Mouse (Mus musculus): ENCODE data around the gene Tstd2. TPM values are rescaled to one million over a fixed set of nuclear protein-coding genes. Genes with fewer than 3 reads are reported as not detected.

Tstd2 gene
- 14.1 and 14.6 TPM in 2 replicates for polyA plus RNA-seq (2012; rRNA removed)

GRCm38 (mm10) chr4:46138287-46139222 lies at the start of gene Tstd2, which contains the start of gene Ncbp1:
Tstd2 (minus strand) TSS chr4:46138694.
Ncbp1 (plus strand) TSS chr4:46138613.
- Histone ChIP-seq H3K4me1 (ENCODE audit: control insufficient read depth, insufficient read depth, low read length) (peaks cover 5% of the 10 kb centered on the region; the same call in 1 of the 2 replicates), H3K27me3 (replicated peaks; ENCODE audit: control insufficient read depth, insufficient read depth, low read length) (no peaks in the 10 kb centered on the region), H3K27ac (ENCODE audit: insufficient read depth, low read depth, low read length) (peak within 1 kb of the TSS; percentile 78), H3K36me3 (ENCODE audit: control insufficient read depth, insufficient read depth, low read length) (peaks cover 1% of the 10 kb centered on the region; the same call in 1 of the 2 replicates), H3K4me3 (ENCODE audit: insufficient read depth, low read depth, low read length) (peak within 1 kb of the TSS; percentile 91)
- no peak for TF ChIP-seq CTCF (conservative IDR thresholded peaks at IDR 0.05; ENCODE audit: insufficient read depth, insufficient read length, low read depth, low read length)
- peak; percentile 39 for TF ChIP-seq POLR2A (IDR thresholded peaks at IDR 0.05; ENCODE audit: low read depth, low read length)
- peak; percentile 95 for DNase-seq
- WGBS: under 1% methylated on average over 90 of the region's 90 CpGs

GRCm38 (mm10) chr4:46186466-46186865 lies 48.0 kb upstream of the Tstd2 start:
- Histone ChIP-seq H3K36me3 (ENCODE audit: control insufficient read depth, insufficient read depth, low read length) (peaks cover 6% of the 10 kb centered on the region), H3K4me1 (ENCODE audit: control insufficient read depth, insufficient read depth, low read length) (no peaks in the 10 kb centered on the region), H3K27ac (ENCODE audit: insufficient read depth, low read depth, low read length) (no peak overlapping the region), H3K4me3 (ENCODE audit: insufficient read depth, low read depth, low read length) (no peak overlapping the region), H3K27me3 (replicated peaks; ENCODE audit: control insufficient read depth, insufficient read depth, low read length) (no peaks in the 10 kb centered on the region)
- TF ChIP-seq POLR2A (IDR thresholded peaks at IDR 0.05; ENCODE audit: low read depth, low read length) (no peak), CTCF (conservative IDR thresholded peaks at IDR 0.05; ENCODE audit: insufficient read depth, insufficient read length, low read depth, low read length) (no peak)
- WGBS: 59% methylated on average over 3 of the region's 3 CpGs
- no peak for DNase-seq

- Histone ChIP-seq H3K36me3 (ENCODE audit: control insufficient read depth, insufficient read depth, low read length) (peaks cover 6% of the 10 kb centered on the region), H3K27me3 (replicated peaks; ENCODE audit: control insufficient read depth, insufficient read depth, low read length) (no peaks in the 10 kb centered on the region), H3K4me3 (ENCODE audit: insufficient read depth, low read depth, low read length) (no peak overlapping the region), H3K27ac (ENCODE audit: insufficient read depth, low read depth, low read length) (no peak overlapping the region), H3K4me1 (ENCODE audit: control insufficient read depth, insufficient read depth, low read length) (no peaks in the 10 kb centered on the region)
- 79% methylated on average over 9 of the region's 9 CpGs for WGBS
- DNase-seq: no peak
- TF ChIP-seq CTCF (conservative IDR thresholded peaks at IDR 0.05; ENCODE audit: insufficient read depth, insufficient read length, low read depth, low read length) (no peak), POLR2A (IDR thresholded peaks at IDR 0.05; ENCODE audit: low read depth, low read length) (no peak)
Measured at GRCm38 (mm10) chr4:46185890-46186289, 47.4 kb upstream of the Tstd2 start.

- Histone ChIP-seq H3K4me1 (ENCODE audit: control insufficient read depth, insufficient read depth, low read length) (no peaks in the 10 kb centered on the region), H3K27me3 (replicated peaks; ENCODE audit: control insufficient read depth, insufficient read depth, low read length) (no peaks in the 10 kb centered on the region), H3K4me3 (ENCODE audit: insufficient read depth, low read depth, low read length) (no peak overlapping the region), H3K36me3 (ENCODE audit: control insufficient read depth, insufficient read depth, low read length) (peaks cover 6% of the 10 kb centered on the region), H3K27ac (ENCODE audit: insufficient read depth, low read depth, low read length) (no peak overlapping the region)
- DNase-seq: no peak
- 64% methylated on average over 8 of the region's 8 CpGs for WGBS
- TF ChIP-seq CTCF (conservative IDR thresholded peaks at IDR 0.05; ENCODE audit: insufficient read depth, insufficient read length, low read depth, low read length) (no peak), POLR2A (IDR thresholded peaks at IDR 0.05; ENCODE audit: low read depth, low read length) (no peak)
Measured at GRCm38 (mm10) chr4:46185423-46185822, 46.9 kb upstream of the Tstd2 start.

GRCm38 (mm10) chr4:46182181-46182580 lies 43.7 kb upstream of the Tstd2 start:
- no peak for DNase-seq
- H3K27ac ChIP-seq (ENCODE audit: insufficient read depth, low read depth, low read length): no peak overlapping the region
- TF ChIP-seq POLR2A (IDR thresholded peaks at IDR 0.05; ENCODE audit: low read depth, low read length) (no peak), CTCF (conservative IDR thresholded peaks at IDR 0.05; ENCODE audit: insufficient read depth, insufficient read length, low read depth, low read length) (no peak)
- H3K4me3 ChIP-seq (ENCODE audit: insufficient read depth, low read depth, low read length): no peak overlapping the region
- peaks cover 9% of the 10 kb centered on the region for H3K36me3 ChIP-seq (ENCODE audit: control insufficient read depth, insufficient read depth, low read length)
- no peaks in the 10 kb centered on the region for H3K4me1 ChIP-seq (ENCODE audit: control insufficient read depth, insufficient read depth, low read length)
- no peaks in the 10 kb centered on the region for H3K27me3 ChIP-seq (replicated peaks; ENCODE audit: control insufficient read depth, insufficient read depth, low read length)
- 76% methylated on average over 7 of the region's 7 CpGs for WGBS

GRCm38 (mm10) chr4:46181168-46181567 lies 42.7 kb upstream of the Tstd2 start:
- 57% methylated on average over 6 of the region's 6 CpGs for WGBS
- TF ChIP-seq CTCF (conservative IDR thresholded peaks at IDR 0.05; ENCODE audit: insufficient read depth, insufficient read length, low read depth, low read length) (no peak), POLR2A (IDR thresholded peaks at IDR 0.05; ENCODE audit: low read depth, low read length) (no peak)

GRCm38 (mm10) chr4:46177496-46177895 lies 39.0 kb upstream of the Tstd2 start:
- H3K4me3 ChIP-seq (ENCODE audit: insufficient read depth, low read depth, low read length): no peak overlapping the region
- H3K36me3 ChIP-seq (ENCODE audit: control insufficient read depth, insufficient read depth, low read length): peaks cover 7% of the 10 kb centered on the region; the same call in 1 of the 2 replicates
- no peaks in the 10 kb centered on the region for H3K27me3 ChIP-seq (replicated peaks; ENCODE audit: control insufficient read depth, insufficient read depth, low read length)
- no peak overlapping the region for H3K27ac ChIP-seq (ENCODE audit: insufficient read depth, low read depth, low read length)
- H3K4me1 ChIP-seq (ENCODE audit: control insufficient read depth, insufficient read depth, low read length): no peaks in the 10 kb centered on the region
- WGBS: 90% methylated on average over 7 of the region's 7 CpGs
- DNase-seq: no peak
- TF ChIP-seq POLR2A (IDR thresholded peaks at IDR 0.05; ENCODE audit: low read depth, low read length): no peak
- no peak for TF ChIP-seq CTCF (conservative IDR thresholded peaks at IDR 0.05; ENCODE audit: insufficient read depth, insufficient read length, low read depth, low read length)

More at GRCm38 (mm10) chr4:46181168-46181567, 42.7 kb upstream of the Tstd2 start:
- H3K27ac ChIP-seq (ENCODE audit: insufficient read depth, low read depth, low read length): no peak overlapping the region
- H3K36me3 ChIP-seq (ENCODE audit: control insufficient read depth, insufficient read depth, low read length): peaks cover 10% of the 10 kb centered on the region
- H3K4me3 ChIP-seq (ENCODE audit: insufficient read depth, low read depth, low read length): no peak overlapping the region
- DNase-seq: no peak
- no peaks in the 10 kb centered on the region for H3K4me1 ChIP-seq (ENCODE audit: control insufficient read depth, insufficient read depth, low read length)
- no peaks in the 10 kb centered on the region for H3K27me3 ChIP-seq (replicated peaks; ENCODE audit: control insufficient read depth, insufficient read depth, low read length)
